Mouse (Mus musculus) megakaryocyte, embryonic 14.5 days (primary cell): ENCODE data around the gene Endod1.

ENCODE experiments used
- FLI1 ChIP-seq: IDR thresholded peaks from 2 replicates; pipeline ENCODE4 v1.6.1; 2012; ENCODE audit warnings: low read length, inconsistent platforms, mixed read lengths
- GATA1 ChIP-seq: IDR thresholded peaks from 3 replicates; pipeline ENCODE4 v1.6.1; 2012; ENCODE audit warnings: mixed read lengths, low read length, inconsistent platforms, borderline replicate concordance

- TF ChIP-seq GATA1, result no peak
- TF ChIP-seq FLI1, result no peak
Observed at GRCm38 (mm10) chr9:14391286-14391685, 10.0 kb upstream of the Endod1 start.
